Mouse (Mus musculus) heart, postnatal 10 days (tissue): ENCODE results near the gene Ccr3. TPM values are rescaled to one million over a fixed set of nuclear protein-coding genes. Genes with fewer than 3 reads are reported as not detected.
A peak's percentile ranks its signal among the peaks of the same experiment; 100 is the strongest.
"Not testable (repeated sequence)": the region's sequence is repeated elsewhere in the genome, so short reads cannot be mapped to it uniquely, and the experiment has no call there.

Experiments
- DNase-seq, 2 experiments: peaks; one replicate each; pipeline ENCODE4 v3.0.0; 2021
- intact Hi-C: fragments of 180-260 bp; cut with DNase I; formaldehyde crosslinking; loops from one replicate; pipeline ENCODE4 v1.15.1; 2025
- total RNA-seq, 2 experiments: library from RNA; stranded (reverse); gene quantifications; 2 replicates each; pipeline ENCODE4 v1.2.3; 2021

The Ccr3 gene
- under 1 TPM in 1 of 2 experiments, not detected in 1; 0.10 TPM for total RNA-seq

DNA sequence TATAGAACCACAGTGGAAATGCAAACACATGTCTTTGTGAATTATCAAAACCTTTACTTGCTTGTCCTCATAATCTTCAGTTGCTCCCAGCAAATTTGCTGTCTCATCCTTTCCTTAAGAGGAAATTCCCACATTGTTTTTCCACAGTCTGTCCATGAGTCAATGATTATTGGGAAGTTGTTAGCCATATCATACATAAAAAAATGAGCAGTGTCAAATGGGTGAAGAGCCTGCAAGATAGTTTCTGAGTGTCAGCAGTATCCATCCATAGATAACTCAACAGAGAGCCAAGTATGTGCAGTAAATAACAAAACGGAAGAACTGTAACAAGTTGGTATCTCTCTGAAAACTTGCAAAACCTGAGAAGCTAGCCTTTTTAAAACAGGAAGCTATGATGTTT, at the start of gene Ccr3:
Gene Ccr3, plus strand, starts transcription at position 301 of the 400 bp plus-strand sequence.
- no peak for DNase-seq
- intact Hi-C loops: no loop called here

GRCm38 (mm10) chr9:123975630-123976029, 46.1 kb upstream of the Ccr3 start:
- intact Hi-C loops: no loop called here
- DNase-seq: no peak

- no peak for DNase-seq
- intact Hi-C loops: no loop called here
Observed at GRCm38 (mm10) chr9:123976876-123977663, 44.7 kb upstream of the Ccr3 start.

DNA sequence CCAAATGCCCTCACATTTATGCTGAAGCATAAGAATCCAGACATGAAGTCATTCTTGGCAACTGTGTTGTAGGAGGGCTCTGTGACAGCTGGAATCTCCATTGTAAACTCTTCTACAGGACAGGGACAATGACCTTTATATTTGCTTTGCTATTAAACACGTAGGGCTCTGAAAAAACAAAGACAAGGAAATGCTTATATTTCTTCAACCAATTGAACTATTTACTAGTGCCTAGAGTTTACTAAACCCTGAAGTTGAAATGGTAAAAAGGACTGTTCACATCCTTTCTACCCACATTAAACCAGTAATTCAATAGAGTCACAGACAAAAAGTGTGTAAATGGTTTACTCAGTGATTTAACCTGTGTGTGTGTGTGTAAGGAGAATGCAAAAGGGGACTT, 43.5 kb upstream of the Ccr3 start, which contains the start of gene Ccr1l1:
Gene Ccr1l1, minus strand, starts transcription at position 101 of the 400 bp plus-strand sequence.
- intact Hi-C loops: no loop called here
- peak in 1 of 2 experiments; percentile 10 for DNase-seq

DNA sequence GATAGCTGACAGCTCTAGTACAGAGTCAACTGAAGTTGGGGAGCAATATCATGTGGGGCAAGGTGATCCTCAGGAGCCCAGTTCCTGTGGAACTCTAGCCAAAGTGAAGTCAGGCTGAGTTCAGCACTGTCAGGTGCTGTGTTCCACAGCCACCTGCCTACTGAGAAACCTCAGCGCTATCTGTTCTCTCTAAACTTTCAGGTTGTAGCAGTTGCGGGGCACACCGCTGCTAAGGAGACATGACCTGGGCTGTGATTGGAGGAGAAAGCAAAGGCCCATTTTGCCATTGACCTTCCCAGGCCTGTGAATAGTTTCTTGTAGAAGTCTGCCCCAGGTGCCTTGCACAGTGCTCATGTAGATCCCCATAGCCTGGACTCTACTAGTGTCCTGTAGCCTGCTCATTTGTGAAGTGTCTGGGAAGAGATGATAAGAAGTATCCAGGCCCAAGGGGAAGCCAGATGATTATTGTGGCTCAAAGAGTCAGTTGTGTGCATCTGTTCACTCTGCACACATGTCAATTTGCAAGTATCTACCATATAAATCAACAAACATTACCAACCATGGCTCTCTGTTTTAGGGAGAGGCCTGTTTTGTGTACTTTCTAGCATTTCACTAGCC, 40.8 kb upstream of the Ccr3 start:
- DNase-seq, intact Hi-C loops: not testable (repeated sequence)

- no peak for DNase-seq
- intact Hi-C loops: no loop called here
Observed at GRCm38 (mm10) chr9:123981909-123982308, 39.9 kb upstream of the Ccr3 start.

DNA sequence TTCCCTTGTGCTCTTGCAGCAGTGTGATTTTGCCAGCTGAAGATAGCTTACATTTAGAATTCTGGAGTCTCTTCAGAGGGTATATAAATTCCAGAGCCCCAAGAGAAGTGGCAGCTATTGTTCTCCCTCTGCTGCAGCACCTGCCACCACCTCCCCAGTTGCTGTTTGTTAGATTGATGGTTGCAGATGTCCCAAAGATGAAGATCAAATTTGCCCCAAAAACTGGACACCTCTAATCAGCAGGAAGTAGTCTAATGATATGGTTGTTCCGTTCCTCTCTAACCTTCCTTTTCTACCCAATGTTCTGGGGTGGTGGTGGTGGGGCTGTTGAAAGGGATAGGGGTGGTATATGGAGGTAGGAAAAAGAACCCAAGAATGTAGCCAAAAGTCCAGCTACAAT, 39.1 kb upstream of the Ccr3 start:
- DNase-seq: no peak
- intact Hi-C loops: no loop called here

GRCm38 (mm10) chr9:123984943-123985342, 36.8 kb upstream of the Ccr3 start:
- no peak for DNase-seq
- intact Hi-C loops: loop anchor here (5.0 kb wide), 1 partner anchor 142 kb away; no protein-coding TSS in a partner anchor

GRCm38 (mm10) chr9:123986217-123986616, 35.6 kb upstream of the Ccr3 start:
- DNase-seq: peak; percentile 22
- intact Hi-C loops: loop anchor here (5.0 kb wide), 1 partner anchor 141 kb away; no protein-coding TSS in a partner anchor

- no peak for DNase-seq
- intact Hi-C loops: loop anchor here (5.0 kb wide), 1 partner anchor 138 kb away; no protein-coding TSS in a partner anchor
Observed at GRCm38 (mm10) chr9:123989671-123990070, 32.1 kb upstream of the Ccr3 start.

DNA sequence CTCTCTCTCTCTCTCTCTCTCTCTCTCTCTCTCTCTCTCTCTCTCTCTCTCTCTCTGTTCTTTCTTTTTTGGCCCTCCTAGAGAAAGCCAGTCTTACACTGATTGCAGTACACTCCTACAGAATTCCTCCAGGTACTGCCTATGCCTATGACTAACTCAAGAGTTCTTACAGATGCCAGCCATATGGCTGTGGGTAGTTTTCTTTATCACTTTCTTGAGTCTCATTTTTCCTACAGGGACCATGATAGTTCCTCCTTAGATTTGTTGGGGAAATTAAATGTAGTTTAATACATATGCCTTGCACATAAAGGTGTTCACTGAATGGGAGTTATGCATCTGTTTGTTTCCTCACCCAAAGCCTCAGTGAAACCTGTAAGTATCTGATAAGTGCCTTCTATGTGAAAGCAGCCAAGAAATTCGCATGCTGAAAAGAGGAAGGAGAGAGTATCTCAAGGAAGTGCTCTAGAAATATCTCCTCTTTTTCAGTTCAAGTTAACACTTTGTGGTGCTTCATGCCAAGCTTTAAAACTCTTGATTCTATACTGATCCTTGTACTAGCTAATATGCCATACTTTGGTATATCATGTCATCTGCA, 30.4 kb upstream of the Ccr3 start:
- intact Hi-C loops: no loop called here
- DNase-seq: no peak

DNA sequence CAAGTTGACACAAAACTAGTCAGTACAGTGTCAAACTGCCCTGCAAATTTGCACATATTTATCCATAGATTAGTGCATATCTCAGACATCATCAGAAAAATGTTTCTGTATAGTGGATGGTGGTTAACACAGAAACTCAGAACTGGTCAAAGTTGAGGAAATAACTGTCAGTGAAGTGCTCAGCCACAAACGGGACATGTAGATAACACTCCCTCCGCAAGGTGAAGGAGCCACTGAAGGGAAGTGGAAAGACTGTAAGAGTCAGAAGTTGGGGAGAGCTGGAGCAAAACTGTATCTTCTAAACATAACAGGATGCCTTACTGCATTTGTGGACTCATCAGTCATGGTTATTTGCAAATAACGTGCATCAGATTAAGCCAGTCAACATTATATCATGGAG, 24.1 kb upstream of the Ccr3 start:
- no peak for DNase-seq
- intact Hi-C loops: no loop called here

GRCm38 (mm10) chr9:123999784-124000183, 22.0 kb upstream of the Ccr3 start:
- no peak for DNase-seq
- intact Hi-C loops: no loop called here

DNA sequence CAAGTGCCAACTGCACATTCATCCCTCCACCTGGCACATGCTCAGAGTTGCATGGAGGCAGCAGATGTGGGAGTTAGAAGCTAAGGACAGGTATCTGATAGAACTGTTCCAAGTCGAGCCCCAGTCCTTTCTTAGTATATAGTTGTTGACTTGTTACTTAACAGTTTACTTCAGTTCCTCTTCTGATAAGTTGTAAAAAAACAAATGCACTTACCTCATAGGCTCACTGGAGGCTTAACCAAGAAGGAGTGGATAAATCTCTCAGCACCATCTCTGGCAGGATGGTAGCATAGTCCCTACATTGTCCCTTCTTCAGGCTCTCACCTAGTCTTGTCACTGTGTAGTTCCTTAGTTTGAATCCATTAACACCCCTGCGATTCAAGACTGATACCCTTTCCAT, 9.1 kb upstream of the Ccr3 start:
- no peak for DNase-seq
- intact Hi-C loops: no loop called here

GRCm38 (mm10) chr9:124013270-124013669, 8.5 kb upstream of the Ccr3 start:
- intact Hi-C loops: no loop called here
- DNase-seq: no peak

DNA sequence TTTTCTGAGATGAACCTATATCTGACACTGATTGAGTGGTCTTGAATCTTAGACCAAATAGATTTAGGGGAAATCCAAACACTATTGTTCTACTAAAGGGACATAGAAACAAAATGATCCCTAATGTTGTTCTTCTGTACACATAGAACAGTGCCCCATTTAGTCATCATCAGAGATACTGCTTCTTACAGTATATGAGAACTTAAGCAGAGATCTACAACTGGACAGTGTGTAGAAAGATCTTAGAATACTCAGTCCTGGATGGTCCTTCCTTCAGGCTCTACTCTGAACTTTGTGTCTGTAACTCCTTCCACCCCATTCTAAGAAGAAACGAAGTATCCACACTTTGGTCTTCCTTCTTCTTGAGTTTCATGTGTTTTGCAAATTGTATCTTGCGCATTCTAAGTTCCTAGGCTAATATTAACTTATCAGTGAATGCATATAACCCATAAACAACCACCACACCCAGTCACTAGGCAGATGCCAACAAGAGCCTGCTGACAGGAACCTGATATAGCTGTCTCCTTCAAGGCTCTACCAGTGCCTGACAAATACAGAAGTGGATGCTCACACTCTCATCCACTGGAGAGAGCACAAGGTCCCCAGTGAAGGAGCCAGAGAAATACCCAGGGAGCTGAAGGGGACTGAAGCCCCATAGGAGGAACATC, 6.7 kb upstream of the Ccr3 start:
- DNase-seq: no peak
- intact Hi-C loops: no loop called here

DNA sequence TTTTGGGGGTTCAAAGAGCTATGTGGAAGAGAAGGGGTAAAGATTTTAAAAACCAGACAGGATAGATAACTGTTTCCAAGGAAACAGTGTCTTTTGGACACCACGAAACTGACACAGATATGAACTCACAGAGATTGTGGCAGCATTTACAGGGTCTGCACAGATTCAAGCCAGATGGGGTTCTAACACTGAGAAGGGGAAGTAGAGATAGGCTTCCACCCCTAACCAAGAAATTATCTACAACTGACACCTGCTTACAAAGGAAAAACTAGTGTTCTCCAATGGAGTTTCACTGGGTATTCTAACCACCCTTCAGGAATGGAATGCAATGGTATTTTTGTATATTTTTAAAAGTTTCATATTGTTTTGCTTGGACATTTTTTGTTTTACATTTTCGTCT, 5.7 kb upstream of the Ccr3 start:
- intact Hi-C loops: no loop called here
- no peak for DNase-seq

- intact Hi-C loops: no loop called here
- DNase-seq: no peak
Observed at GRCm38 (mm10) chr9:124019887-124020286, 1.9 kb upstream of the Ccr3 start.

DNA sequence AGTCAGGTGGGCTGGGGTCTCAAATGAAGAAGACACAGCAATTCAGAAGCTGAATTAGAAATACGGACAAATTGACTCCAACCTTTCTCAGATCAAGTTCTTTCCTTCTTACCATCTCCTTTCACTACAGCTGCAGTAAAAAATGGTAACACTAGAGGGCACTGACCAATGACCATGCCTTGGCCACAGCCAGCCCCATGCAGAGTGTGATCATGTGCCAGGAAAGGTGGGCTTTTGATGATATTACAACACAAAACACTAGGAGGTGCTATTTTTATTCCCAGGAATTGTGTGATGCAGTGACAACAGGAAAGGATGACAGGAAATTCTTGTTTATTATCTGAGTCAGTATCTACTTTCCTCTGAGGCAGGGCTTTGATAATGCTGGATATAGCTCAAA, 11.6 kb downstream of the Ccr3 start:
- peak in 1 of 2 experiments; percentile 18 for DNase-seq
- intact Hi-C loops: loop anchor here (5.0 kb wide), 1 partner anchor 94 kb away; no protein-coding TSS in a partner anchor

- intact Hi-C loops: no loop called here
- peak; percentile 72 to 75 for DNase-seq
Observed at GRCm38 (mm10) chr9:124037707-124038106, 15.9 kb downstream of the Ccr3 start.

GRCm38 (mm10) chr9:124038158-124038582, 16.4 kb downstream of the Ccr3 start:
- intact Hi-C loops: no loop called here

More at GRCm38 (mm10) chr9:124038158-124038582, 16.4 kb downstream of the Ccr3 start:
- no peak for DNase-seq
